Mouse (Mus musculus) lung, embryonic 14.5 days (tissue): ENCODE results near the gene Irak3. TPM values are rescaled to one million over a fixed set of nuclear protein-coding genes. Genes with fewer than 3 reads are reported as not detected.

Experiments
- ATAC-seq: fragments of 200-750 bp; cut with Nextera tagmentation; 2 replicates; pipeline ENCODE4 v1.8.0; 2017; ENCODE audit warnings: mild to moderate bottlenecking, moderate TSS enrichment, moderate library complexity; ENCODE audit not compliant: insufficient read depth
- DNase-seq: peaks from one replicate; pipeline ENCODE4 v3.0.0-alpha.2; 2015
- H3K27ac ChIP-seq: fragments of 300-500 bp; sonication (generic); 2 replicates; pipeline ENCODE4 v1.5.1; 2014; ENCODE audit warnings: low read depth, mild to moderate bottlenecking, moderate library complexity
- H3K27me3 ChIP-seq: fragments of 300-500 bp; sonication (generic); 2 replicates; pipeline ENCODE4 v1.6.1; 2014; ENCODE audit warnings: low read length, control low read depth; ENCODE audit not compliant: insufficient read depth
- H3K36me3 ChIP-seq: fragments of 300-500 bp; sonication (generic); 2 replicates; pipeline ENCODE4 v1.6.1; 2014; ENCODE audit warnings: control low read depth; ENCODE audit not compliant: insufficient read depth
- H3K4me1 ChIP-seq: fragments of 300-500 bp; sonication (generic); 2 replicates; pipeline ENCODE4 v1.6.1; 2014; ENCODE audit warnings: antibody characterized with exemption, control low read depth; ENCODE audit not compliant: insufficient read depth
- H3K4me2 ChIP-seq: fragments of 300-500 bp; sonication (generic); 2 replicates; pipeline ENCODE4 v1.6.1; 2014; ENCODE audit warnings: mild to moderate bottlenecking
- H3K4me3 ChIP-seq: fragments of 300-500 bp; sonication (generic); 2 replicates; pipeline ENCODE4 v1.5.1; 2014; ENCODE audit warnings: low read depth, low read length
- H3K9ac ChIP-seq: fragments of 300-500 bp; sonication (generic); 2 replicates; pipeline ENCODE4 v1.6.1; 2014
- H3K9me3 ChIP-seq: fragments of 300-500 bp; sonication (generic); 2 replicates; pipeline ENCODE4 v1.6.1; 2016; ENCODE audit warnings: low read depth, low read length, control low read depth
- CTCF ChIP-seq: IDR thresholded peaks from 2 replicates; pipeline ENCODE4 v1.5.1; 2016; ENCODE audit warnings: antibody characterized with exemption, low read depth
- WGBS: fragments of 180-500 bp; shearing (Covaris S2); extraction: QIAGEN DNeasy Blood & Tissue Kit; methylation state at CpG from one replicate; pipeline ENCODE4 v1.1.7; 2014; 5-methylcytosine and 5-hydroxymethylcytosine counted together
- polyA plus RNA-seq: library from polyadenylated mRNA; unstranded; fragments of >200 nt; fragmentation: Nextera tagmentation; extraction: Ambion mirVana; gene quantifications from 2 replicates; pipeline ENCODE4 v1.2.1, GENCODE M21; 2014

Irak3 gene
- polyA plus RNA-seq, 1 experiment from 2014 or later = 0.70 TPM

- Histone ChIP-seq H3K27me3 (no peaks in the 10 kb centered on the region), H3K4me1 (no peaks in the 10 kb centered on the region), H3K4me3 (no peak overlapping the region), H3K9me3 (no peaks in the 10 kb centered on the region), H3K27ac (no peak overlapping the region), H3K4me2 (no peak overlapping the region), H3K36me3 (0 out of 2 replicates have a peak, but pooled peaks cover 7% of the 10 kb centered on the region), H3K9ac (no peak overlapping the region)
- no peak for ATAC-seq
- no peak for TF ChIP-seq CTCF
- WGBS = 57% methylated on average over 9 of the region's 9 CpGs
- no peak for DNase-seq
Observed at GRCm38 (mm10) chr10:120236855-120237254, 34.9 kb upstream of the Irak3 start.

- peaks cover 27% of the 10 kb centered on the region for H3K36me3 ChIP-seq
- TF ChIP-seq CTCF = peak; percentile 84
- H3K9ac ChIP-seq = 0 out of 2 replicates have a peak overlapping the region, but pooled peaks have one; percentile 15
- H3K4me1 ChIP-seq = no peaks in the 10 kb centered on the region
- H3K4me2 ChIP-seq = peak overlapping the region; percentile 48
- H3K4me3 ChIP-seq = no peak overlapping the region
- no peaks in the 10 kb centered on the region for H3K9me3 ChIP-seq
- WGBS = 27% methylated on average over 18 of the region's 18 CpGs
- DNase-seq (peak; percentile 88), ATAC-seq (peak; percentile 32; the same call in 1 of the 2 replicates)
- no peaks in the 10 kb centered on the region for H3K27me3 ChIP-seq
- H3K27ac ChIP-seq = no peak overlapping the region
Observed at GRCm38 (mm10) chr10:120233655-120234367, 31.9 kb upstream of the Irak3 start.

GRCm38 (mm10) chr10:120231718-120232117 is 29.8 kb upstream of the Irak3 start:
- TF ChIP-seq CTCF = peak; percentile 79
- H3K4me3 ChIP-seq = no peak overlapping the region
- no peaks in the 10 kb centered on the region for H3K9me3 ChIP-seq
- no peaks in the 10 kb centered on the region for H3K27me3 ChIP-seq
- 26% methylated on average over 5 of the region's 5 CpGs for WGBS
- DNase-seq = peak; percentile 84
- H3K36me3 ChIP-seq = peaks cover 34% of the 10 kb centered on the region
- H3K4me1 ChIP-seq = 0 out of 2 replicates have a peak, but pooled peaks cover 4% of the 10 kb centered on the region
- ATAC-seq = no peak
- H3K9ac ChIP-seq = no peak overlapping the region
- no peak overlapping the region for H3K27ac ChIP-seq
- H3K4me2 ChIP-seq = no peak overlapping the region

GRCm38 (mm10) chr10:120226871-120227661 is 25.1 kb upstream of the Irak3 start, which contains the start of gene Llph:
Llph (plus strand) TSS chr10:120227070.
- peaks cover 32% of the 10 kb centered on the region for H3K36me3 ChIP-seq
- WGBS = under 1% methylated on average over 57 of the region's 57 CpGs
- peak within 1 kb of the TSS; percentile 99 for H3K4me3 ChIP-seq
- H3K9ac ChIP-seq = peak within 1 kb of the TSS; percentile 86
- peak within 1 kb of the TSS; percentile 94 for H3K4me2 ChIP-seq
- no peaks in the 10 kb centered on the region for H3K9me3 ChIP-seq
- peak within 1 kb of the TSS; percentile 21; the same call in 1 of the 2 replicates for H3K27ac ChIP-seq
- no peak for TF ChIP-seq CTCF
- no peaks in the 10 kb centered on the region for H3K27me3 ChIP-seq
- DNase-seq (peak; percentile 94), ATAC-seq (peak; percentile 94)
- 0 out of 2 replicates have a peak, but pooled peaks cover 4% of the 10 kb centered on the region for H3K4me1 ChIP-seq

- no peak for DNase-seq
- H3K4me1 ChIP-seq = no peaks in the 10 kb centered on the region
- WGBS = 46% methylated on average over 7 of the region's 7 CpGs
- H3K9ac ChIP-seq = no peak overlapping the region
- no peaks in the 10 kb centered on the region for H3K9me3 ChIP-seq
- H3K4me2 ChIP-seq = no peak overlapping the region
- ATAC-seq = no peak
- H3K4me3 ChIP-seq = no peak overlapping the region
- peak overlapping the region; percentile 20; the same call in 1 of the 2 replicates for H3K27ac ChIP-seq
- no peak for TF ChIP-seq CTCF
- H3K27me3 ChIP-seq = no peaks in the 10 kb centered on the region
- peaks cover 22% of the 10 kb centered on the region for H3K36me3 ChIP-seq
Observed at GRCm38 (mm10) chr10:120220776-120221175, 18.8 kb upstream of the Irak3 start.

- no peak overlapping the region for H3K9ac ChIP-seq
- H3K27me3 ChIP-seq = no peaks in the 10 kb centered on the region
- no peak overlapping the region for H3K4me3 ChIP-seq
- TF ChIP-seq CTCF = no peak
- DNase-seq (peak; percentile 50), ATAC-seq (no peak)
- WGBS = 64% methylated on average over 14 of the region's 14 CpGs
- H3K36me3 ChIP-seq = peaks cover 23% of the 10 kb centered on the region
- H3K4me1 ChIP-seq = no peaks in the 10 kb centered on the region
- no peak overlapping the region for H3K4me2 ChIP-seq
- H3K9me3 ChIP-seq = no peaks in the 10 kb centered on the region
- H3K27ac ChIP-seq = no peak overlapping the region
Observed at GRCm38 (mm10) chr10:120219578-120220359, 17.8 kb upstream of the Irak3 start.
